Mouse (Mus musculus): ENCODE data around the gene Tbc1d30. TPM values are rescaled to one million over a fixed set of nuclear protein-coding genes. Genes with fewer than 3 reads are reported as not detected.

Tbc1d30 gene
- 5.0 and 6.2 TPM in 2 replicates for polyA plus RNA-seq (2015; fragmentation: Nextera tagmentation; extraction: Ambion mirVana)

GRCm38 (mm10) chr10:121351066-121351581 lies at the start of gene Tbc1d30:
Gene Tbc1d30, minus strand, starts transcription at chr10:121351278.
- peaks cover 38% of the 10 kb centered on the region for H3K27me3 ChIP-seq
- no peak within 1 kb of the TSS for H3K27ac ChIP-seq
- WGBS, result under 1% methylated on average over 59 of the region's 61 CpGs
- no peaks in the 10 kb centered on the region for H3K36me3 ChIP-seq (ENCODE audit: poor library complexity, severe bottlenecking)
- ATAC-seq, result peak; percentile 57; the same call in 1 of the 2 replicates
- peak within 1 kb of the TSS; percentile 50 for H3K4me3 ChIP-seq
- peaks cover 13% of the 10 kb centered on the region for H3K4me1 ChIP-seq
- peak within 1 kb of the TSS; percentile 93 for H3K4me2 ChIP-seq
- peak within 1 kb of the TSS; percentile 61 for H3K9ac ChIP-seq
- no peaks in the 10 kb centered on the region for H3K9me3 ChIP-seq (replicated peaks)

GRCm38 (mm10) chr10:121398599-121398998 lies 47.5 kb upstream of the Tbc1d30 start:
- Histone ChIP-seq H3K4me1 (no peaks in the 10 kb centered on the region), H3K4me3 (no peak overlapping the region), H3K27me3 (no peaks in the 10 kb centered on the region), H3K27ac (no peak overlapping the region), H3K4me2 (no peak overlapping the region), H3K9me3 (replicated peaks) (no peaks in the 10 kb centered on the region), H3K36me3 (ENCODE audit: poor library complexity, severe bottlenecking) (peaks cover 35% of the 10 kb centered on the region), H3K9ac (no peak overlapping the region)
- WGBS, result 92% methylated on average over 7 of the region's 7 CpGs
- no peak for ATAC-seq

GRCm38 (mm10) chr10:121395542-121396176 lies 44.6 kb upstream of the Tbc1d30 start:
- H3K36me3 ChIP-seq (ENCODE audit: poor library complexity, severe bottlenecking), result peaks cover 65% of the 10 kb centered on the region
- no peaks in the 10 kb centered on the region for H3K9me3 ChIP-seq (replicated peaks)
- no peaks in the 10 kb centered on the region for H3K27me3 ChIP-seq
- no peak overlapping the region for H3K27ac ChIP-seq
- ATAC-seq, result no peak
- 89% methylated on average over 20 of the region's 20 CpGs for WGBS
- no peak overlapping the region for H3K9ac ChIP-seq
- H3K4me3 ChIP-seq, result no peak overlapping the region
- no peaks in the 10 kb centered on the region for H3K4me1 ChIP-seq
- H3K4me2 ChIP-seq, result no peak overlapping the region

GRCm38 (mm10) chr10:121394789-121395325 lies 43.8 kb upstream of the Tbc1d30 start:
- Histone ChIP-seq H3K4me3 (no peak overlapping the region), H3K9ac (no peak overlapping the region), H3K27me3 (no peaks in the 10 kb centered on the region), H3K36me3 (ENCODE audit: poor library complexity, severe bottlenecking) (peaks cover 73% of the 10 kb centered on the region), H3K4me1 (no peaks in the 10 kb centered on the region), H3K27ac (no peak overlapping the region), H3K4me2 (no peak overlapping the region), H3K9me3 (replicated peaks) (no peaks in the 10 kb centered on the region)
- 93% methylated on average over 18 of the region's 18 CpGs for WGBS
- ATAC-seq, result no peak

- H3K4me3 ChIP-seq, result no peak overlapping the region
- no peaks in the 10 kb centered on the region for H3K9me3 ChIP-seq (replicated peaks)
- peaks cover 78% of the 10 kb centered on the region for H3K36me3 ChIP-seq (ENCODE audit: poor library complexity, severe bottlenecking)
- 87% methylated on average over 6 of the region's 6 CpGs for WGBS
- no peak for ATAC-seq
- no peaks in the 10 kb centered on the region for H3K27me3 ChIP-seq
- H3K27ac ChIP-seq, result no peak overlapping the region
- no peak overlapping the region for H3K4me2 ChIP-seq
- H3K9ac ChIP-seq, result no peak overlapping the region
- H3K4me1 ChIP-seq, result no peaks in the 10 kb centered on the region
These were observed 43.2 kb upstream of the Tbc1d30 start for GRCm38 (mm10) chr10:121394270-121394669.

- Histone ChIP-seq H3K4me2 (no peak overlapping the region), H3K36me3 (ENCODE audit: poor library complexity, severe bottlenecking) (peaks cover 99% of the 10 kb centered on the region), H3K9me3 (replicated peaks) (no peaks in the 10 kb centered on the region), H3K4me3 (no peak overlapping the region), H3K4me1 (no peaks in the 10 kb centered on the region), H3K27ac (no peak overlapping the region), H3K9ac (no peak overlapping the region), H3K27me3 (no peaks in the 10 kb centered on the region)
- ATAC-seq, result no peak
- 96% methylated on average over 8 of the region's 8 CpGs for WGBS
These were observed 40.8 kb upstream of the Tbc1d30 start for GRCm38 (mm10) chr10:121391901-121392300.

- WGBS, result 89% methylated on average over 10 of the region's 10 CpGs
- H3K36me3 ChIP-seq (ENCODE audit: poor library complexity, severe bottlenecking), result peaks cover 98% of the 10 kb centered on the region
These were observed 39.5 kb upstream of the Tbc1d30 start for GRCm38 (mm10) chr10:121390602-121391001.

GRCm38 (mm10) chr10:121386347-121386746 lies 35.3 kb upstream of the Tbc1d30 start:
- Histone ChIP-seq H3K9me3 (replicated peaks) (no peaks in the 10 kb centered on the region), H3K27ac (no peak overlapping the region), H3K4me1 (no peaks in the 10 kb centered on the region), H3K4me3 (no peak overlapping the region), H3K4me2 (no peak overlapping the region), H3K27me3 (no peaks in the 10 kb centered on the region), H3K36me3 (ENCODE audit: poor library complexity, severe bottlenecking) (peaks cover 97% of the 10 kb centered on the region), H3K9ac (no peak overlapping the region)
- 0 out of 2 replicates have a peak, but pooled peaks have one; percentile 45 for ATAC-seq
- WGBS, result 72% methylated on average over 9 of the region's 9 CpGs

More at GRCm38 (mm10) chr10:121390602-121391001, 39.5 kb upstream of the Tbc1d30 start:
- no peak overlapping the region for H3K4me3 ChIP-seq
- no peaks in the 10 kb centered on the region for H3K4me1 ChIP-seq
- no peak overlapping the region for H3K27ac ChIP-seq
- ATAC-seq, result no peak
- H3K9me3 ChIP-seq (replicated peaks), result no peaks in the 10 kb centered on the region
- H3K4me2 ChIP-seq, result no peak overlapping the region
- no peak overlapping the region for H3K9ac ChIP-seq
- H3K27me3 ChIP-seq, result no peaks in the 10 kb centered on the region

GRCm38 (mm10) chr10:121385695-121386094 lies 34.6 kb upstream of the Tbc1d30 start:
- Histone ChIP-seq H3K4me2 (no peak overlapping the region), H3K9ac (no peak overlapping the region), H3K4me1 (no peaks in the 10 kb centered on the region), H3K36me3 (ENCODE audit: poor library complexity, severe bottlenecking) (peaks cover 97% of the 10 kb centered on the region), H3K9me3 (replicated peaks) (no peaks in the 10 kb centered on the region), H3K27ac (no peak overlapping the region), H3K4me3 (no peak overlapping the region), H3K27me3 (no peaks in the 10 kb centered on the region)
- ATAC-seq, result no peak
- WGBS, result 95% methylated on average over 6 of the region's 6 CpGs

GRCm38 (mm10) chr10:121384710-121385109 lies 33.6 kb upstream of the Tbc1d30 start:
- no peak for ATAC-seq
- Histone ChIP-seq H3K36me3 (ENCODE audit: poor library complexity, severe bottlenecking) (peaks cover 96% of the 10 kb centered on the region), H3K4me2 (no peak overlapping the region), H3K9ac (no peak overlapping the region), H3K4me1 (no peaks in the 10 kb centered on the region), H3K4me3 (no peak overlapping the region), H3K27me3 (no peaks in the 10 kb centered on the region), H3K27ac (no peak overlapping the region), H3K9me3 (replicated peaks) (no peaks in the 10 kb centered on the region)
- WGBS, result 96% methylated on average over 13 of the region's 13 CpGs

GRCm38 (mm10) chr10:121381280-121381679 lies 30.2 kb upstream of the Tbc1d30 start:
- no peak for ATAC-seq

GRCm38 (mm10) chr10:121379387-121379786 lies 28.3 kb upstream of the Tbc1d30 start:
- Histone ChIP-seq H3K27ac (no peak overlapping the region), H3K27me3 (no peaks in the 10 kb centered on the region), H3K4me1 (no peaks in the 10 kb centered on the region), H3K9me3 (replicated peaks) (no peaks in the 10 kb centered on the region), H3K36me3 (ENCODE audit: poor library complexity, severe bottlenecking) (peaks cover 94% of the 10 kb centered on the region), H3K4me3 (no peak overlapping the region), H3K4me2 (no peak overlapping the region), H3K9ac (no peak overlapping the region)
- no peak for ATAC-seq
- 100% methylated on average over 3 of the region's 3 CpGs for WGBS

More at GRCm38 (mm10) chr10:121381280-121381679, 30.2 kb upstream of the Tbc1d30 start:
- Histone ChIP-seq H3K27me3 (no peaks in the 10 kb centered on the region), H3K9ac (no peak overlapping the region), H3K36me3 (ENCODE audit: poor library complexity, severe bottlenecking) (peaks cover 95% of the 10 kb centered on the region), H3K4me1 (no peaks in the 10 kb centered on the region), H3K9me3 (replicated peaks) (no peaks in the 10 kb centered on the region), H3K27ac (no peak overlapping the region), H3K4me3 (no peak overlapping the region), H3K4me2 (no peak overlapping the region)
- WGBS, result 95% methylated on average over 18 of the region's 18 CpGs

Data from forebrain, embryonic 13.5 days (tissue).